Mouse (Mus musculus) neural tube, embryonic 12.5 days (tissue): ENCODE results near the gene Bcan. TPM values are rescaled to one million over a fixed set of nuclear protein-coding genes. Genes with fewer than 3 reads are reported as not detected.

Source experiments
- ATAC-seq: fragments of 200-750 bp; cut with Nextera tagmentation; 2 replicates; pipeline ENCODE4 v1.8.0; 2017; ENCODE audit warnings: low read depth, mild to moderate bottlenecking, moderate TSS enrichment, moderate library complexity; ENCODE audit not compliant: low FRiP score
- H3K27ac ChIP-seq: fragments of 300-500 bp; sonication (generic); 2 replicates; pipeline ENCODE4 v1.5.1; 2016
- H3K27me3 ChIP-seq: fragments of 300-500 bp; sonication (generic); replicated peaks from 2 replicates; pipeline ENCODE4 v1.6.1; 2016; ENCODE audit warnings: mild to moderate bottlenecking
- H3K36me3 ChIP-seq: fragments of 300-500 bp; sonication (generic); 2 replicates; pipeline ENCODE4 v1.6.1; 2016; ENCODE audit warnings: mild to moderate bottlenecking
- H3K4me1 ChIP-seq: fragments of 300-500 bp; sonication (generic); 2 replicates; pipeline ENCODE4 v1.6.1; 2016
- H3K4me2 ChIP-seq: fragments of 300-500 bp; sonication (generic); replicated peaks from 2 replicates; pipeline ENCODE4 v1.6.1; 2016; ENCODE audit warnings: mild to moderate bottlenecking
- H3K4me3 ChIP-seq: fragments of 300-500 bp; sonication (generic); 2 replicates; pipeline ENCODE4 v1.5.1; 2016
- H3K9ac ChIP-seq: fragments of 300-500 bp; sonication (generic); 2 replicates; pipeline ENCODE4 v1.6.1; 2016; ENCODE audit warnings: mild to moderate bottlenecking
- H3K9me3 ChIP-seq: fragments of 300-500 bp; sonication (generic); 2 replicates; pipeline ENCODE4 v1.6.1; 2016; ENCODE audit warnings: mild to moderate bottlenecking
- WGBS: fragments of 180-500 bp; shearing (Covaris S2); methylation state at CpG from one replicate; pipeline ENCODE4 v1.1.7; 2016; 5-methylcytosine and 5-hydroxymethylcytosine counted together
- polyA plus RNA-seq: library from polyadenylated mRNA; unstranded; fragments of >200 nt; fragmentation: Nextera tagmentation; extraction: Ambion mirVana; gene quantifications from 2 replicates; pipeline ENCODE4 v1.2.1, GENCODE M21; 2016

Bcan gene
- polyA plus RNA-seq, 1 experiment from 2014 or later = 4.1 TPM

DNA sequence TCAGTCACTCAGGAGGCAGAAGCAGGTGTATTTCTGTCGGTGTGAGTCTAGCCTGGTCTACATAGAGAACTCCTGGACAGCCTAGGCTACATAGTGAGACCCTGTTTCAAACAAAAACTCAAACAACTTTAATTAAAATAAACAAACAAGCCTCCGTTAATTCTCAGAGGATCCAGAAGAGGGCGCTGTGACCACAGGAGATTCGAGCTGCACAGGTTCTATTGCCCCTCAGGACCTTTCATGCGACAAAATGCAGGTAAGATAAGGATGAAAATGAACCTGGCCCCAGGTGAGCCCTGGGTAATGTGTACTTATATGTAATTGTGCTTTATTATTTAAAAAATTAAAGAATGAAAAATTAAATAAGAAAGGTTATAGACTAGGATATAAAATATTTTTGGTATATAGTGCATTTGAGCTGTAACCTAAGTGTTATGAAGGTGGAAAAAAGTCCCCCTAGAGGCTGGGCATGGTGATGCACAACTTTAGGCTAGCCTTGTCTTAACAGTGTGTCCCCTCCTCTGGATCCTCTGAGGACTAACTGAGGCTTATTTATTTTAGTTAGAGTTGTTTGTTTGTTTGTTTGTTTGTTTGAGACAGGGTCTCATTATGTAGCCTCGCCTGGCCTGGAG lies 10.7 kb upstream of the Bcan start:
- no peak overlapping the region for H3K4me2 ChIP-seq
- H3K4me3 ChIP-seq = no peak overlapping the region
- 8% methylated on average over 6 of the region's 6 CpGs for WGBS
- H3K9ac ChIP-seq = no peak overlapping the region
- H3K27ac ChIP-seq = no peak overlapping the region
- ATAC-seq = no peak
- H3K4me1 ChIP-seq = no peaks in the 10 kb centered on the region
- 0 out of 2 replicates have a peak, but pooled peaks cover 6% of the 10 kb centered on the region for H3K9me3 ChIP-seq
- no peaks in the 10 kb centered on the region for H3K36me3 ChIP-seq
- no peaks in the 10 kb centered on the region for H3K27me3 ChIP-seq

DNA sequence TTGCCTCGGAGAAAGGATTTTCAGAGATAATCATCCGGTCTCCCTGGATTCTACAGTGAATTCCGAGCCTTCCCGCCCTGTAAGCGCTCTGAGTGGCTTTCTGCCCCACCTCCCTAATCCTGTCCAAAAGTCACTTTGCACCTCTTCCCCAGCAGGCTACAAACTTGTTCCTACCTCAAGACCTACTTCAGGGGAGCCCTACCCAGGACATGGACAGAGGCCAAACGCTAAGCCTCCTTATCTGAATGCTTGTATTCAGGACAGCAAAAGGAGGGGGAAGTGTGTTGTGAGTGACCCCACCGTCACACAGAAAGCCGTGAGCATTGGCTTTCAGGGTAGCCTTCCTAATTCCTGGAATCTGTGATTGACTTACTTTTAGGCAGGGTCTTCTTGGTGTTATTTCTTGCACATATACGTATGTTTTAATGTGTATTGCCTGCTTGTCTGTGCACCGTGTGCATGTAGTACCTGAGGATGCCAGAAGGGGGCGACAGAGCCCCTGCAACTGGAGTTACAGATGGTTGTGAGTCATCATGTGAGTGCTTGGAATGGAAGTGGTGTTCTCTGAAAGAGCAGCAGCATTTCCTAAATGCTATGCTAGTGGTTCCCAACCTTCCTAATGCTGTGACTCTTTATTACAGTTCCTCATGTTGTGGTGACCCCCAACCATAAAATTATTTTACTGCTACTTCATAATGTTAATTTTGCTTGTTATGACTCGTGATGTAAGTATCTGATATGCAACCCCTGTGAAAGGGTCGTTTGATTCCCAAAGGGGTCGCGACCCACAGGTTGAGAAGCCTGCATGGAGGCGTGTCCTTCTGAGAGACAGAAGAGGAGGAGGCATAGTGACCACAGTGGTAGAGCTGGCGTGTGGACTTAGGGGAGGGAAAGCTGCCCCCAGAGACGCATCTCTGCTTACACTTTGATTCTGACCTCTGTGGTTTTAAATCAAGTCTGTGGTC lies 6.1 kb upstream of the Bcan start:
- no peak overlapping the region for H3K9ac ChIP-seq
- H3K4me1 ChIP-seq = peaks cover 8% of the 10 kb centered on the region
- no peak overlapping the region for H3K27ac ChIP-seq
- no peaks in the 10 kb centered on the region for H3K36me3 ChIP-seq
- H3K9me3 ChIP-seq = 0 out of 2 replicates have a peak, but pooled peaks cover 6% of the 10 kb centered on the region
- 82% methylated on average over 18 of the region's 18 CpGs for WGBS
- no peak overlapping the region for H3K4me2 ChIP-seq
- no peak overlapping the region for H3K4me3 ChIP-seq
- H3K27me3 ChIP-seq = peaks cover 32% of the 10 kb centered on the region
- no peak for ATAC-seq

DNA sequence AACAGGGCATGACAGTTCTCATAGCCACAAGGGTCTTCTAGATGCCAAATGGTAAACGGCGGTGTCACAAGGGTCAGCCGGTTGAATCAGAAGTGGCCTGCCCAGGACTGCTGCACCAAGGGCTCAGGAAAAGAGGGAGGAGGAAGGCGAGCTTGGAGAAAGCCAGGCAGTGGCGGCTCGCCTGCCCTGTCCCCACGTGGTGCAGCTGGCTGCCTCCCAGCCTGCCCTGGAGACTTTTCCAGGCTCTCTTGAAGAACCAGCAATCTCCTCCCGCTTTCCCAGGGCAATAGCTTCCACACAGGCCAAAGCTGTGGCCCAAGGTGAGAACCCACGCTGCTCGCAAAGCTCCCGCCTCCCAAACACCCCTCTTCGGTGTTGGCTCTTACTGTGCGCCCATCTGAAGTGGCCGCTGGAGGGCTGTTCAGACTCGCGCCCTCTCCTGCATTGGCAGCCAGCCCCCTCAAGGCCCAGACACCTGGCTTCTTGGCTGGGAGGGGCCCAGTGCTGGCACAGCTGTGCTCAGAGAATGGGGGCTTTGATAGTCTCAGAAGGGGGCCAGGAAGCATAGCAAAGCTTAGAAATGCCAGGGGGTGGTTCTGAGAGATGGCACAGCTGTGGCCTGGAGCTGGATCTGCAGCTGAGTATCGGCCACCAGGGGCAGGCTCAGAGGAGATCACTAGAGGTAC lies 2.4 kb upstream of the Bcan start:
- peaks cover 67% of the 10 kb centered on the region for H3K27me3 ChIP-seq
- no peak; the same call in 1 of the 2 replicates for ATAC-seq
- no peak overlapping the region for H3K9ac ChIP-seq
- 7% methylated on average over 17 of the region's 17 CpGs for WGBS
- H3K9me3 ChIP-seq = 0 out of 2 replicates have a peak, but pooled peaks cover 6% of the 10 kb centered on the region
- peak overlapping the region; percentile 0; the same call in 1 of the 2 replicates for H3K4me2 ChIP-seq
- no peaks in the 10 kb centered on the region for H3K36me3 ChIP-seq
- H3K4me1 ChIP-seq = peaks cover 22% of the 10 kb centered on the region
- H3K4me3 ChIP-seq = 0 out of 2 replicates have a peak overlapping the region, but pooled peaks have one; percentile 7
- H3K27ac ChIP-seq = no peak overlapping the region

DNA sequence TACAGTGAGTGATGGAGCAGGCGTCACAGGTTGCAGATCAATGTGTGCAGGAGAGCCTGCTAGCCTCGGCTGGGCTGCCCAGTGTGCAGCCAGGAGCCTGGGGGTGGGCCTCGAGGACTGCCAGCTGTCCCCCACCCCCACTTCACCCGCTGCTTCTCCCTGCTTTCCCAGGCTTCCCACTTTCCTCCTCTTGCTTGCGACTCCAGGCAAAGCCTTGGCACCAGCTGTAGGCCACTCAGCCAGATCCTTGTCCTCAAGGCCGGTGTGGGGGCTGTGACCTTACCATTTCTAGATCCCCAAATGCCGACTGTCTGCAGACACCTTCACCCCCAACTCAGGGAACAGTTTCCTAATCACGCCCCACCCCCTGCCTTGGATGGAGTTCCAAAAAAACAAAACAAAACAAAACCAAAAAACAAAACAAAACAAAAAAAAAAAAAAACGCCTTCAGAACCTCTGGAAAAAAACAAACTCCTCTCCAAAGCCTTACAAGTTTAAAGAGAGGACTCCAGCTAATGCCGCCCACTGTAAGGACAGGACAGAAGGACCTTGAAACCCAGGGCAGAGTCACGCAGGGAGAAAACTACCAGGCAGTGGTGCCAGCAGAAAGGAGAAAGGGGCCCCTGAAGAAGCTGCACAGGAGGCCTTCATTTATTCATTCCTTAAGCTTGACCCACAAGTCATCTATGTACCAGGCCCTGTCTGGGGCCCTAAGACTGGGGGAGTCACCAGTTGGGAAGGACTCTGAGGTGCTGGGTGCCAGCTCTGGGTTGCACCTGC lies 976 bp upstream of the Bcan start:
- 0 out of 2 replicates have a peak, but pooled peaks cover 2% of the 10 kb centered on the region for H3K9me3 ChIP-seq
- no peak overlapping the region for H3K27ac ChIP-seq
- no peak for ATAC-seq
- H3K27me3 ChIP-seq = peaks cover 82% of the 10 kb centered on the region
- no peak overlapping the region for H3K9ac ChIP-seq
- peaks cover 34% of the 10 kb centered on the region for H3K4me1 ChIP-seq
- no peak overlapping the region for H3K4me3 ChIP-seq
- H3K36me3 ChIP-seq = no peaks in the 10 kb centered on the region
- peak overlapping the region; percentile 80 for H3K4me2 ChIP-seq
- 14% methylated on average over 11 of the region's 11 CpGs for WGBS

DNA sequence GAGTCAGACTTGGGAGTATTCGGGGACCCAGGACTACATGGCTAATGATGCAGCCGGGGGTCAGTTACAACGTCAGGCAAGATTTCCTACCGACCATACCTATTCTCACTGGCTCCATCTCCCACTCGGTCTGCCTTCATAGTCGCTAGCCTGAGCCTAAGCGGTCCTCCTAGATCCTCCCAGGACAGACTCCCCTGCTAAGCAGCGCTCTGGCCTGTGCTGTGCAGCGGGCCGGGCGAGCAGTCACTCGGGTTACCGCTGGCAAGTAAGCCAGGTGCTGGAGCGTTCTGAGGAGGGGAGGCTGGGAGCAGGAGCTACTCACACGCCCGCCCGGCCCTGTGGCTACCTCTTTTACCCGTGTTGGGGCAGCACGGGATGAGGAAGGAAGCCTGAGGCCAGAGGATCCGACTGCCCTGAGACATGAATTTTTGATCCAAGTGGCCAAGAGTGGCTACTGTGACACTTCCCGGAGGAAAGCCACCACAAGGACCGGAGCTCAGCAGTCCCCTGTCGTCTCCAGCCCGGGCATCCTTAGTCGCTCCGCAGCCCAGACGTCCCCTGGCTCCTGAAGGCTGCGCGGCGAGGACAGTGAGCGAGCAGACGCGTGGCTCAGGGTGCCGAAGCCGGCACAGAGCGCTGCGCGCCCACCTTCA lies 661 bp downstream of the Bcan start:
- no peaks in the 10 kb centered on the region for H3K36me3 ChIP-seq
- H3K27me3 ChIP-seq = peaks cover 94% of the 10 kb centered on the region
- peaks cover 34% of the 10 kb centered on the region for H3K4me1 ChIP-seq
- peak overlapping the region; percentile 80 for H3K4me2 ChIP-seq
- H3K27ac ChIP-seq = no peak overlapping the region
- no peak for ATAC-seq
- H3K9ac ChIP-seq = peak overlapping the region; percentile 45
- WGBS = 1% methylated on average over 38 of the region's 38 CpGs
- no peaks in the 10 kb centered on the region for H3K9me3 ChIP-seq
- H3K4me3 ChIP-seq = peak overlapping the region; percentile 43

DNA sequence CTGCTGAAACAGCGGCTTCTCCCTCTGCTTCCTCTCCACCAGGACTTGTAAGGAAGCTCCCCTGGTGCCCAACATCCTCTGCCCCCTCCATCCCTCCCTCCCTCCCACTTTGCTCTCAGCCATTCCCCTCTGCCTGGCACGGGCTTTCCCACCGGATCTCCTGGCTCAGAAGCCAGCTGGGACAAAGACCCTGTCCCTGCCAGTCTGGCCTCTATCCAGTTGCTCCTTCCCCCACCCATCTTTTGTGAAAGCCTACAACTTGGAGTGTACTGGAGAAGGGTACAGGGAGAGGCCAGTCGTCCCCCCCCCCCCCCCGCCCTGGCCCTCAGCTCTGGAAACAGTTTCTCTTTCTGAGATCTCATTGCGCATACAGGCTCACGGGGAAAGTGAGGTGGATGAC lies 1.3 kb downstream of the Bcan start:
- Histone ChIP-seq H3K4me3 (no peak overlapping the region), H3K4me2 (no peak overlapping the region), H3K4me1 (peaks cover 34% of the 10 kb centered on the region), H3K36me3 (no peaks in the 10 kb centered on the region), H3K27me3 (peaks cover 99% of the 10 kb centered on the region), H3K27ac (no peak overlapping the region), H3K9ac (no peak overlapping the region), H3K9me3 (no peaks in the 10 kb centered on the region)
- no peak for ATAC-seq
- WGBS = 6% methylated on average over 7 of the region's 7 CpGs

DNA sequence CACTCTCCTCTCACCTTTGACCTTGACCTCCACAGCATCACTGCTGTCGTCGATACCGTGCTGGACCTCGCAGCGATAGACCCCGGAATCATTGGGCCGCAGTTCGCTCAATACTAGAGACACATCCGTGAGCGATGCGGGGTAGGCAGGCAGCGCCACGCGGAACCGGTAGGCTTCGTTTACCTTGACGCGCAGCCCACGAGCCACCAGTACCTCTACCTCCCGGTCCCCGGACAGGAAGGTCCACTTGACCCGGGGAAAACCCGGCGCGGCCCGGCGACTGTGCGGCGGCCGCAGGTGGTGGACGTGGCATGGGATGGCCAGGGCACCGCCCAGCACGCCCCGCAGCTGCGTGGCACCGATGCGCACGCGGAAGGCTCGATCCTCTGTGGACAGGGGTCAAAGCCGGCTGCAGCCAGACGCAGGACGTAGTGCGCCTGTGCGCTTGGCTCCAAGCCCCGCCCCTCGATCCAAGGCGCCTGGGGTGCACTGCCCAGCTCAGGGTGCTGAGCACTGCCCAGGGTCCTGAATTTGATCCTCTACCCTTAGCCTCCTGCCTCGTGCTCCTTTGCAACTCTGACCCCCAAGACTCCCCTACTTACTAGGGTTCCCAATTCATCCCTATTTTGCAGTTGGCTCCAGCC lies 2.9 kb downstream of the Bcan start:
- H3K36me3 ChIP-seq = no peaks in the 10 kb centered on the region
- H3K27me3 ChIP-seq = peaks cover 98% of the 10 kb centered on the region
- no peaks in the 10 kb centered on the region for H3K9me3 ChIP-seq
- peak overlapping the region; percentile 37 for H3K4me3 ChIP-seq
- H3K9ac ChIP-seq = peak overlapping the region; percentile 51
- peaks cover 28% of the 10 kb centered on the region for H3K4me1 ChIP-seq
- peak overlapping the region; percentile 66 for H3K4me2 ChIP-seq
- under 1% methylated on average over 49 of the region's 49 CpGs for WGBS
- ATAC-seq = no peak
- no peak overlapping the region for H3K27ac ChIP-seq

DNA sequence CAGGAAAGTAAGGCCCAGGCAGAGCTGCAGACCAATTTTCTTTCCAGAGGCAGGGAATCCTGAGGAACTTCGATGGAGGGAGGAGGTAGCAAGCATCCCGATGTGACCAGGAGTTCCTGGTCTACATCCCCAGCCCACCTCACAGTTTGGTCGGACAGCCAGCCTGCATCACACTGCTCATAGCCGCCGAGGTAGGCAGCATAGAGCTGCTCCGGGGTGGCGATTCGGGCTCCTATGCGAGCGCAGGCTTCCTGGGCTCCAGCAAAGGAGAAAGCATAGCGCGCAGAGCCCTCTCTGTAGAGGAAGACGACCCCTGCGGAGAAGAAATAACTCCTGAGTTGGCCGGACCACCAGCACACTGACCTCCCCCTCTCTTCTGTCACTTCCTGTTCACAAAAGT lies 3.6 kb downstream of the Bcan start:
- Histone ChIP-seq H3K9ac (peak overlapping the region; percentile 51; the same call in 1 of the 2 replicates), H3K4me3 (peak overlapping the region; percentile 37; the same call in 1 of the 2 replicates), H3K27me3 (peaks cover 98% of the 10 kb centered on the region), H3K36me3 (no peaks in the 10 kb centered on the region), H3K4me2 (peak overlapping the region; percentile 66), H3K27ac (no peak overlapping the region), H3K9me3 (no peaks in the 10 kb centered on the region), H3K4me1 (peaks cover 26% of the 10 kb centered on the region)
- ATAC-seq = no peak
- WGBS = 2% methylated on average over 15 of the region's 15 CpGs

DNA sequence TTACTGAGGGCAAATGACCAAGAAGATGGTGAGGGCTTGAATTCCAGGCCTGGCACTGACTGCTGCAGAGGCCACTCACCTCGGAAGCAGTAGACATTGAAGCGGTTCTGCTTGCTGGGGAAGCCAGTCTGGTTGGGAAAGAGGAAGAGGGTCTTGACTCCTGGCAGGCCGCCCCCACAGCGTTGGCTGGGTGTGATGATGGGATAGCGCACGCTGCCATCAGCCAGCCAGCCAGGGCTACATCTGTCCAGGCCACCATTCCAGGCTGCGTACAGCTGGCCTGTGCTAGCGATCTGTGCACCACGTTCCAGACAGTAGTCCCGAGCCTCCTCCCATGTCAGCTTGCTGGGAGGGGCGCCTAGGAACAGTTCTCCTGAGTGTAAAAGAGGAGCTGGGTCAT lies 4.7 kb downstream of the Bcan start:
- Histone ChIP-seq H3K4me2 (no peak overlapping the region), H3K27me3 (peaks cover 99% of the 10 kb centered on the region), H3K9me3 (no peaks in the 10 kb centered on the region), H3K36me3 (no peaks in the 10 kb centered on the region), H3K4me3 (no peak overlapping the region), H3K4me1 (peaks cover 23% of the 10 kb centered on the region), H3K27ac (no peak overlapping the region), H3K9ac (no peak overlapping the region)
- no peak for ATAC-seq
- 32% methylated on average over 11 of the region's 11 CpGs for WGBS

- Histone ChIP-seq H3K4me2 (no peak overlapping the region), H3K9me3 (no peaks in the 10 kb centered on the region), H3K9ac (no peak overlapping the region), H3K27ac (no peak overlapping the region), H3K27me3 (peaks cover 94% of the 10 kb centered on the region), H3K36me3 (no peaks in the 10 kb centered on the region), H3K4me1 (peaks cover 13% of the 10 kb centered on the region), H3K4me3 (no peak overlapping the region)
- ATAC-seq = no peak
- WGBS = 0% methylated on average over 5 of the region's 6 CpGs
Observed at GRCm38 (mm10) chr3:87993436-87993835, 6.6 kb downstream of the Bcan start.

DNA sequence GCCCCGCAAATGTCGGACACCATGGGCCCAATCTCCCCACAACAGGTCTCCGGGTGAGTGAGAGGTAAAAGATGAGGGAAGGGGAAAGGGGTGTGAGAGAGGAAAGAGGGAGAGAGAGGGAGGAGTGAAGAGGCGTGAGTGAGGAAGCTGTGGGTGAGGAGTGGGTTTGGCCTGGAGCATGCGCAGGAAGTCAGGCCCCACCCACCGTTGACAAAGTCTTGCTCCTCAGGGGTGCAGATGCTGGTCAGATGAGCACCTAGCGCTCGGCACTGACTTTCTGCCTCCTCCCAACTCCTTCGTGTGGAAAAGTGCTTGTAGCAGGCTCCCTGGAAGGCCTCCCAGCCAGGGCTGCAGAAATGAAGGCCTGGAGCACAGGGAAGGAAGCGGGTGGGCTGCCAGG lies 10.1 kb downstream of the Bcan start:
- Histone ChIP-seq H3K4me2 (no peak overlapping the region), H3K9me3 (no peaks in the 10 kb centered on the region), H3K4me1 (peaks cover 34% of the 10 kb centered on the region), H3K36me3 (no peaks in the 10 kb centered on the region), H3K9ac (no peak overlapping the region), H3K27ac (no peak overlapping the region), H3K4me3 (no peak overlapping the region), H3K27me3 (peaks cover 59% of the 10 kb centered on the region)
- no peak for ATAC-seq
- WGBS = 38% methylated on average over 10 of the region's 10 CpGs
